Mouse (Mus musculus) hematopoietic multipotent progenitor cell, adult 10-12 weeks (in vitro differentiated cells): Measurements from ENCODE around the gene Tvp23a. TPM values are rescaled to one million over a fixed set of nuclear protein-coding genes. Genes with fewer than 3 reads are reported as not detected.

ENCODE experiments used
- polyA plus RNA-seq: library from polyadenylated mRNA; stranded (reverse); fragments of >175 nt; gene quantifications from 2 replicates; pipeline ENCODE4 v1.2.3, GENCODE M21; 2012; ENCODE audit warnings: low replicate concordance

Gene Tvp23a
- not detected in 2 replicates for polyA plus RNA-seq

DNA sequence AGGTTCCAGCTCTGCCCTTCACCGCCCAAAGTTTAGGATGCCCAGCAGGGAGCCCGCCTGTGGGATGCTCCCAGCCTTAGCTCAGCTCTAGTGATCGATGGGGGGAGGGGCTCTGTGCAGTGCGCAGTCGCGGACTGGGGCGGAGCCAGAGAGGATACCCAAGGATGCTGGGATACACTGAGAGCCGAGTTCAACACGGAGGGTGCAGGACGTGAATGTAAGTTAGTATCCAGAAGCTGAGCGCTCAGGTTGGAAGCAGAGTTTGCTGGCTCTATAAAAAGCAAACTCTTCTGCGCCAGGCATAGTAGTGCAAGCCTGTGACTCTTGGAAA lies at the start of gene Tvp23a:
Gene Tvp23a (minus strand): TSS at position 99 of the 331 bp plus-strand sequence.

DNA sequence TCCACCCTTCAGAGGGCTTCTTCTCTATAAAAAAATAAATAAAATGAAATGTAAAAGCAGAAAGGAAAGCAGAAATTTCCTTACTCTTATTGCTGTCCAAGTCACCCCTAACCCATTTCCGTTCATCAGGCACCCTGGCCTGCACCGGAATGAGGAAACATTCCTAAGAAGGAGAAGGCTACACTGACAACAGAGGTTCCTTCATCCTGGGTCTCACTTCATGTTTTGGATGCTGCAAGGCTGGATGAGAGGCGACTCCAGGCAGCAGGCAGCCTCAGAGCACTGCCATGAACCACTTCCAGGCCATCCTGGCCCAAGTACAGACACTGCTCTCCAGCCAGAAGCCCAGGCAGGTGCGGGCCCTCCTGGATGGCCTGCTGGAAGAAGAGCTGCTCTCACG lies 32.7 kb upstream of the Tvp23a start, which contains the start of gene Ciita:
Gene Ciita (plus strand): TSS at position 203 of the 400 bp plus-strand sequence.

DNA sequence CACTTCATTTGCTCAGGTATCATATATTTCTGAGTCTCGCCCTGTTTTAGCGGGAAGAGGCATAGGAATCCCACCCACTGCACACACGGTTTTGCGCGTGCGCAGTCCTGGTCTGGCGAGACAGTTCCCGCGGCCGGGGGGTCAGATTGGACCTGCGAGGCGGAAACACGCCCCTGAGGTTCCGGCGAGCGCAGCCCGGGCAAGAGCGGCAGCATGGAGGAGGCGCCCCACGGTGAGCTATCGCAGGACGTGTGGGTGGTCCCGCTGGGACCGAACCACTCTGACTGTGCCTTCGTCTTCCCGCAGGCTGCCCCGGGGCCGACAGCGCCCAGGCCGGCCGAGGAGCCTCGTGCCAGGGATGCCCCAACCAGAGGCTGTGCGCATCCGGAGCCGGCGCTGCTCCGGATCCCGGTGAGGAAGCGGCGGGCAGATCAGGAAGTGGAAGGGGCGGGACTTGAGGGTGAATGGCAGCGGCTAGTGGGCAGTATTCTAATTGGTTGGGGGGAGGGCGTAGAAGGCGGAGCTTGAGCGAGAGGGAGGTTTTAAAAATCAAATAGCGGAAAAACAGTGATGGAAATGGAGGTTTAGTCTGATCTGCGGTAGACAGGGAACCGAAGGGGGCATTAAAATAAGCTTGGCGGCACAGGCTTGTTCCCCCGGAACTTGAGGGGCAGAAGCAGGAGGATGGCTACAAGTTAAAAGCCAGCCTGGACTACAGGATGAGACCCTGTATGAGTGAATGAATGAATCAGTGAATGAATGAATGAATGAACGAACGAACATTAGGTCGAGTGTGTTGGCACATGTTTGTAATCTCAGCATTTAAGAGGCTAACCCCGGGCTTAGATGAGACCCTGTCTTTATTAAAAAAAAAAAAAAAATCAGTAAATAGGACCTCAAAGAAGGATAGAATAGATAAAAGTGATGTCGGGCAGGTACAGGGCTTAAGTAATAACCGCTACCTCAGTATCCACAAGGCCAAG lies 35.1 kb downstream of the Tvp23a start, which contains the start of gene Nubp1:
Gene Nubp1 (plus strand): TSS at position 185 of the 983 bp plus-strand sequence.

DNA sequence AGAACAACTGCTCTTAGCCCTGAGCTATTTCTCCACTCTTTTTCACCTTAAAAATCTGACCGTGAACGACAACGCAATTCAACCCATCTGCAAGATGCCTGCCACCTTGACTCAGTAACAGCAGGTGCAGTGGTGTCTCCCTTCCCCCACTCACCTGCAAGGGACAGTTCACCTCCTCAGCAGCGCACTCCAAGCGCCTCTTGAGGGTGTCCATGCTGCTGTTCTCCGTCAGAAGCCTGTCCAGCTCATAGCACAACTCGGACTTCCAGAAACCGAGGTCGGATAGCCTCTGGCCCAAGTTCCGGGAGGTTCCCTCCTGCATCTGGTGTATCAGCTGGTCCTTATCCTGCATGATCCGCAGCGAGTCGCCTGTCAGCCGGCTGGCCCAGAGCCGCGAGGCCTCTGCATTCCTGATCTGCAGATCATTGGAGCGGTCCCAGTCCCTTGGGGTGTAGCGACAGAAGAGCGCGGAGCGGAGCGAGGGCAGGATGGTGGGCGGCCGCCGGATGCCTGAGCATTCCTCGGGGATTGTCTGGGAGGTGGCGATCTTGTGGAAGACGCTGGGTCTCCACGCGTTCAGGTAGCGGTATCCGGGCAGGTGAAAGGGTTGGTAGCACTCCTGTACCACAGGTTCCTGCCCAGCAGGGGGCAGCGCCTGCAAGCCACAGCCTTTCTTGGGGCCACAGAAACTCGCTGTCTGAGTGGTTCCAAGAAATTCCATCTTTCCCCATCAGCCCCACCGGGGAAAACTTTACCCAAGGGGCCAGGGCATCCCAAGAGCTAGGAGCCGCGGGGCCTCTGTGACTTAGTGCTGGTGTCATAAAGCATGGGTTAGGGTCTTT lies 52.2 kb downstream of the Tvp23a start, which contains the start of gene Tekt5:
Gene Tekt5 (minus strand): TSS at position 792 of the 842 bp plus-strand sequence.

Other genes with a start within 250 kb of the Tvp23a start
- gene Emp2, start 133.4 kb downstream of the Tvp23a start, polyA plus RNA-seq = 0.24 TPM in 1 of 2 replicates, not detected in the other
- 0.08 TPM in 1 of 2 replicates, not detected in the other for gene Tekt5, start 51.9 kb downstream of the Tvp23a start, polyA plus RNA-seq
- 33.6 and 35.0 TPM in 2 replicates for gene Nubp1, start 35.4 kb downstream of the Tvp23a start, polyA plus RNA-seq
- gene Ciita, start 32.7 kb upstream of the Tvp23a start, polyA plus RNA-seq = 103 and 142 TPM in 2 replicates
- 39.2 and 96.3 TPM in 2 replicates for gene Dexi, start 95.7 kb upstream of the Tvp23a start, polyA plus RNA-seq
- 19.6 and 27.6 TPM in 2 replicates for gene Clec16a, start 98.0 kb upstream of the Tvp23a start, polyA plus RNA-seq